Mouse (Mus musculus) gonadal fat pad, adult 2 months (tissue): ENCODE data around the gene Dvl2. TPM values are rescaled to one million over a fixed set of nuclear protein-coding genes. Genes with fewer than 3 reads are reported as not detected.
"Not testable (repeated sequence)": the region's sequence is repeated elsewhere in the genome, so short reads cannot be mapped to it uniquely, and the experiment has no call there.

ENCODE experiments used
- DNase-seq: peaks from one replicate; pipeline ENCODE4 v3.0.0-alpha.2; 2012; ENCODE audit warnings: low read depth
- polyA plus RNA-seq: library from polyadenylated mRNA; depleted of rRNA; stranded (reverse); fragments of >200 nt; gene quantifications from 2 replicates; pipeline ENCODE4 v1.2.3, GENCODE M21; 2012

The Dvl2 gene
- polyA plus RNA-seq, 1 experiment, result 13.7 TPM

DNA sequence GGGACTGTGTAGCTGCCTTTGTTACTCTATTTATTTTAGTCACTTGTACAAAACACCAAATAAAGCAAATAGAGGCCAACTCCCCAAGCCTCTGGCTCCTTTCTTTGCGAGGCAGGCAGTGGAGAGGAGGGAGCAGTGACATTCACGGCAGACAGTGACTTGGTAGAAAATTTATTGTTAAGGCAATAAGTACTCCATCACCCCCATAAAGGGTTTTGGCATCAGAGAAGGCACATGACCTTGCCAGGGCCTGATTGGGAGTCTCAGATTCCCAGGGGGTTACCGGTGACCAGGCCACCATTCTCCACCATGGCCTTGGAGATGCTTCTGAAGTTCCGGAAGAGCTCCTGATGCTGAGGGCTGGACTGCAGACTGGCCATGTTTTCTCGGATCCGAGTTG lies 9.6 kb downstream of the Dvl2 start:
- DNase-seq, result no peak

DNA sequence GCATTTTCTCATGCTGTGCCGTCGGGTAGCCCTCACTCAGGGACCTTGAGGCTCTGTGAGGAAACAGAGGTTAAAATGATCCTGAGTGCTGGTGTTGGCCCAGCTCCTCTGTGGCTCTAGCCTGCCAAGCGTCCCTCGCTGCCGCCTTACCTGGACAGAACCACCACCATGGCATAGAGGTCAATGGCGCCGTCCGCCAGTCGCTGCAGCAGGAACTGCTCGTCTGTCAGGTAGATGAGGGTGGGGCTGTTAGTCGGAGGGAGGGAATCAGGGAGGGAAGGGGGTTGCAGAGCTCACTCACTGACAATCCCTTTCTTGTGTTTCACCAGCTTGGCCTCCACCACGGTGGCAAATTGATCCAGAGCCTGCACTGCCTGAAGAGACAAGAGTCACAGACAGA lies 10.2 kb downstream of the Dvl2 start:
- no peak for DNase-seq

DNA sequence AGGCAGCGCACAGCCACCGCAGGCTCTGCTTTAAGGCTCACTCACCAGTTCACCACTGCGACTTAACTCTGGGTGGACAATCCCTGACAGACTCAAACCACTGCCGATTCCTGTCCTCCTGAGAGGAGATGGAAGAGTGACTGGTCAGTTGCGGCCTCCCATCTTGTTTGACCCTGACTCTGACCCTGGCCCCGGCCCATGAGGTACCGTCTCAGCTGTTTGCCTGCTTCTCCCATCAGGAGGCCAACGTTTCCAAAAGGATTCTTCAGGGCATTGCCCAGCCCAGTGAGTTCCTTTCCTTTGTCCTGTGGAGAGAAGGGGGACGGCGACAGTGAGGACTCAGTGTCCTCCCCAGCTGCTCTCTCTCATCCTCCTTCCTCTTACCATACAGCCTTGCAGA lies 10.6 kb downstream of the Dvl2 start:
- no peak for DNase-seq

DNA sequence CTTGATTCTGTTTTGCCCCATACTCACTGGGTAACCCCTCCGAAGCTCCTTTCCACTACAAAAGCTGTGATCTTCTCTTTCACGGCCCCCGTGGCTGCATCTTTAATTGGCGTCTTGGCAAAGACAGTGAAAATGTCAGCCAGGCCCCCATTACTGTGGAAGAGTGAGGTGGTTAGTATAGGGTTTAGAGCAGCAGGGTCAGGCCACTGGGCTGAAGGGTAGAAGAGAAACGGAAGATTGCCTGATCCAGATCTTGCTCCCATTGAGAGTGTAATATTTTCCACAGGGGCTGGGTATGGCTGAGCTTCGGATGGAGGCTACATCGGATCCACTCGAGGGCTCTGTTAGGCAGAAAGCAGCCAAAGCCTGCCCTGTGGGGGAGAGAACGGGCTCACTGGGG lies 12.5 kb downstream of the Dvl2 start:
- DNase-seq, result no peak

DNA sequence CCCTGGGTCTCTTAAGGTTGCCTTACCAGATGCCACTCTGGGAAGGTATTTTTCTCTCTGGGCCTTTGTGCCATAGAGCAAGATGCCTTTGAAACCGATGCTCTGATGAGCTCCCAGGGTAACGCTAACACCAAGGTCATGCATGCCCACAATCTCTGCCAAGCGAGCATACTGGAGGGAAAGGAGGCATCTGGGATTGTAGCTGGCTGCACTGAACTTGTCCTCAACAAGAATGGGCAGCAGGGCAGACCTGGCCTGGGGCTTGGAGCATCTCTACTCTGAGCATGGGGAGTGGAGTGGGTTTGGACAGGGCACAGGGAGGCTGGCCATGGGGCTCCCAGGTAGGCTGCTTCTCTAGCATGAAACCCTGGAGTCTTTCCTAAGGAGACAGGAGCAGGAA lies 13.0 kb downstream of the Dvl2 start:
- DNase-seq, result no peak

DNA sequence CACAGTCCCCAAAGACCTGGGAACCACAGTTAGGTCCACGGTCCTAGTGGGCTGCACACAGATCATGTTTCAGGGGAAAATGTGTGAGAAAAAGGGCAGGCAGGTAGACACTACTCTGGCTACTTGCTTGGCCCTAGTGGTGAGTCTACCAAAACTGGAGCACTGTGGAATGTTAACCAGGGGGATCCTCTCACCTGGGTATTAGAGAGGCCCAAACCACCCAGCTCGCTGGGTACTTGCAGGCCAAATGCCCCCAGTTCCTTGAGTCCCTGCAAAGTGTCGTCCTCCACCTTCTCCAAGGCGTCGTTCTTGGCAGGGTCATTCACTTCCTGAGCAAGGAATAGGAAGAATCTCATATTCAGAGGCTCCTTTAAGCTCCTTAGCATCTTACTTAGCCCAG lies 13.7 kb downstream of the Dvl2 start:
- DNase-seq, result no peak

DNA sequence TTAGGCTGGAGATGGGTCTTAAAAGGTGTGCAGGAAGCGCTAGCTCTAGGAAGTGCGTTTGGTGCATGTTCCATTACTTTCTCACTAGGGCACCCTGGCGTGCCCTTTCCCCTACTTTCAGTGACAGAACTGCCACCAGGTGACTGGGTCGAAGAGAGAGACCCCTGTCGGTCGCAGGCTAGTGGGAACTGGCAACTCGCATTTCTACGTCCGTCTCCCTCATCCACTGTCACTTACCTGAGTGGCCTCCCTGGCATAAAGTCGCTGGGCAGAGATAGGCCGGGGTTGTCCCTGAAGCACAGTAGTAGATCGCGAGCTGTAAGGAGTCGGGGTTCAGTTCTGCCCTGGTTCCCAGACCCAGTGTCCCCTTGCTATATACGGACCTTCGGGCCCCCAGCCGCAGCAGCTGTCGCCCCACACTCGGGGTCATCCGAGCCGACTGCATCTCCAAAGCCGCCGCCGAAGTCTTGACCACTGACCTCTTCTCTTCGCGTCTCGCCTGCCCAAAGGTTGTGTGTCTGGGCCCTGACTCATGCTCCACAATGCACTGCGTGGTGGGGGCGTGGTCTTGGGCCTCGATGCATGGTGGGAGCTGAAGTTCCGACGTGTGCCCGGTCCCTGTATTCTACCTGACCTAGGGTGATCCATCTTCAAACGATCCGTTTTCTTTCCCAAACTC lies 14.6 kb downstream of the Dvl2 start, which contains the start of gene Acadvl:
Gene Acadvl (minus strand): TSS at position 532 of the 679 bp plus-strand sequence.
- no peak for DNase-seq

DNA sequence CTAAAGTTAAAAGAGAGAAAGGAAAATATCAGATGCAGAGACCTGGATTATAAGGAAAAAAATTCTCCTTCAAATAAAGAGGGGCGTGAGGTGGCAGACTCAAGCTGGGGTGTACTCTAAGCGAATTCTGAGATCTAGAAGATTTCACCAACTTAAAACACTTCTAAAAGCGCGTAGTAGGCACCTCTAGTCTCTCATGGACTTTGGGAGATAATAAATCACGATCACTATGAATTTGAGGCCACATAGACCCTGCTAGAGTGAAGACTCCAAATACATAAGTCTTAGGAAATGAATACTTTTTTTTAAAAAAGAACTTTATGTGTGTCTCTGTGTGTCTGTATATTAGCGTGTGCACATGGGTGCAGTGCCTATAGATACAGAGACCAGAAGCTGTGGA lies 15.3 kb downstream of the Dvl2 start:
- DNase-seq, result no peak

DNA sequence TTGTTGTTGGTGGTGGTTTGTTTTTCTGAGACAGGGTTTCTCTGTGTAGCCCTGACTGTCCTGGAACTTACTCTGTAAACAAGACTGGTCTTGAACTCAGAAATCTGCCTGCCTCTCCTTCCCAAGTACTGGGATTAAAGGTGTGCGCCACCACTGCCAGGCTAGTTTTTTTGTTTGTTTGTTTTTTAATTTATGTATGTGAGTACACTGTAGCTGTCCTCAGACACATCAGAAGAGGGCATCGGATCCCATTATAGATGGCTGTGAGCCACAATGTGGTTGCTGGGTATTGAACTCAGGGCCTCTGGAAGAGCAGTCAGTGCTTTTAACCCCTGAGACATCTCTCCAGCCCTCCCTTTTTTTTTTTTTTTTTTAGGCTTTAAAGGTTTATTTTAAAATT lies 15.8 kb downstream of the Dvl2 start:
- DNase-seq, result not testable (repeated sequence)

DNA sequence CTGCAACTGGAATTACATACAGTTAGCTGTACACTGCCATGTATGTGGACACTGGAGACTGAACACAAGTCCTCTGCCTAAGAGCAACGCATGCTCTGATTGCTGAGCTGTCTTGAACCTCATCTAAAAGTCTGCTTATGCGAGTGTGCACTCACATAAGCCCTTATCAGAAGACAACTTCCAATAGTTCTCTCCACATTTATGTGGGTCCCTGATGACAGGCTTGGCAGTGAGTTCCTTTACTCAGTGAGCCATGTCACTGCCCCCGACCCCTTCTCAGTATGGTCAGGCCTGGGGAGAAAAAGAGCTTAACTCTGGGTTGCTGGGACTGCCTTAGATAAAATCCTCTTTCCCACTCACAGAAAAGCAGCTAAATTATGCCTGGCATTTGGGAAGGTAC lies 16.3 kb downstream of the Dvl2 start, which contains the start of gene Dlg4:
Gene Dlg4 (plus strand): TSS at position 274 of the 400 bp plus-strand sequence.
- DNase-seq, result no peak

DNA sequence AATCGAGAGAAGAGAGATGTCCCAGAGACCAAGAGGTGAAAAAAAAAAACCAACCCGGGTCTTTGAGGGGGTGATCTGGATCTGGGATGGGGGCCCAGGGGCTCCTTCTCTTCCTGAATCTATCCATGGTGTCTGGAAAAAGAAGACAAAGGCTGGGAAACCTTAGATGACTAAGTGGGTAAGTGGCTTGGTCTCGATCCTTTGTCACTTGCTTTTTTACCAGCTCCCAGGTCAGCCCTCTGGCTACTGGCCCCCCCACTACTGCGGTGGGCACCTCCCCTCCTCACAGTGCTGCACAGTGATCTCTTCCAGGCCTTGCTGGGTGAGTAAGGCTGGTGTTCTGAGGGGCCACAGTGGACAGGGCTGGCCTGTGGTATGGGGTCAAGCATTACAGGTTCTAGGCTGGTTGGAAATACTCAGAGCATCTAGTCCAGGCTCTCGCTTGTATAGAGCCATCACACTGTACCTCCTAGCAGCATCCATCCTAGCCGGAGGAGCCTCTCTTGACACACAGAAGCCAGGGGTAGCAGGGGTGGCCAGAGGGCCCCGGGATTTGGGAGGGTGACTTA lies 16.9 kb downstream of the Dvl2 start:
- no peak for DNase-seq

DNA sequence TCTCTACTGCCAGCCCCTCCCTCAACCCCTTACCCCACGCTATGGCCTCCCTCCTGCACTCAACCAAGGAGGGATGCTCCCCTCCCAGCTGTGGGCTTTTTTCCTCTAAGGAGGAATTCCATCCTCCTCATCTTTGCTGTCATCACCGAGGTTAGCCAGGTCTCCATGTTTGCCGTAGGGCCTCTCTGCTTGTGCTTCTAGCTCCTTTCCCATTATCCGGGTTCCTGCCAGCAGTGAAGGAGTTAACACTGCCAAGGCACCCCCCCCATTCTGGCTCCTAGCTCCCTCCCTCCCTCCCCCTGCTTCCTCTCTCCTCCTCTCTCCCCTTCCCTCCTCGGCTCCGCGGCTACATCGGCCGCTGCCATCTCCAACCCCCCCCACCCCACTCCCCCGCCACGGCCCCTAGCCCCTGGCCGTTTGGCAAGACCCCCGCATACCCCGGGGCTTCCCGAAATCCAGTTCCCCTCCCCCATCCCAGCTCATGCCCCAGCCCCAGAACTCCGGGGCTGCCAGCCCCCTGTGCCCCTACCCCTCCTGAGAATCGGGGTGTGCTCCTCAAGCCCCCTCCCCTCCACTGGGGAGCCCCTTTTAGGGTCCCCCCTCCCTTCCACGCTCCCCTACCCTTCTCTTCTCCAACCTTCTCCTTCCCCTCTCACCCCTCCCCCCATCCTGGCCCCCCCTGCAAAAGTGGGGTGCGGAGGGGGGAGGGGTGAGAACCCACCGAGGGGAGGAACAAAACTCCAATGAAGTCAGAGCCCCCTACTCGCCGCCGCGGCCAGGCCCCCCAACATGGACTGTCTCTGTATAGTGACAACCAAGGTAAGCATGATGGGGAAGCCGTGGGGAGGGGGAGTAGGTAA lies 18.0 kb downstream of the Dvl2 start:
- DNase-seq, result no peak

DNA sequence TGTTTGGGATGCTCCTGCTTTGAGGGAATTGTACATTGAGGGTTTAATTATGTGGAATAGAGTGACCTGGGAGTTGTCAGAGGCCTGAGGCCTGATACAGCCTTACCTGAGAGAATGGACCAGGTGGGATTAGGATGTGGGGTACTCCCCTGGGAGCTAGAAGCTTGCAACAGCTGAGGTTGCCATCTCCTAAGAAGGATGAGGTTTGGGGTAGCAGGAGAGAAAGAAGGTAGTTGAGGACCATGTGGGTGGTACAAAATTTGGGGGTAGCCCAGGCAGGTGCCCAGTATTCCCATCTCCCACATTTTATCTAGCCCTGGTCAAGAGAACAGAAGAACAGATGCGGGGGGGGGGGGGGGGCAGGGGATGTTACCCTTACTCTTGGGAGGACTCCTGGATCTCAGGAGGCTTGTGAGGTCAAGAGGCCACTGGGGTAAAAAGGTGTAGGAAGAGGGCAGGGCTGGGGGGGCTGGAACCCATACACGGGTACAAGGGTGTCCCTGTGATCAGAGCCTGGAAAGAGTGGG lies 19.2 kb downstream of the Dvl2 start:
- no peak for DNase-seq

DNA sequence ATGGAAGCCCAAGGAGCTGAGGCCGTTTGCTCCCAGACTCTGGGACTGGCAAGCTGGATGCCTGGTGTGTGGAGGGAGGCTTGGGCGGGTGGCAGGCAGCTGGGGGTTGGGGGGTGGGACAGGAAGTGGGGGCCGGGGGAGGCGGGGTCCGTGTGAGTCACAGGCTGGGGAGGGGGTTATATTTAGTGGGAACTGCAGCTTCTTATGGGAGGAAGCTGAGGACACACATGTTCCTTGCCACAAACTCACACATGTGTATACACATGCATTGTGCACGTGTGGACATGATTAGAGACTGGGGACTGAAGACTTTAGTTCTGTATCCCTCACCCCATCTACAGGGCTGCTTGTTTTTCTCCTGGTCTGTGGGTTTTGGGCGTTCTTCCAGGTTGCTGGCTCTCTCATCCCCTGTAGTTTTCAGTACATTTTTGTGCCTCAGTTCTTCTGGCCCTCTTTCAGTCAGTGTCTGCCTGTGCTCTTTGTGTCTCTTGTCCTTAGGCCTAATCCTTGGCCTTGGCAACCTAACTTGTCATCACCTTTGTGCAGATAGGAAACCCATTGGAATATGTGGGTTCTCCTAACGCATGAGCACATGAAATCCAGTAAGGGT lies 19.7 kb downstream of the Dvl2 start:
- no peak for DNase-seq

DNA sequence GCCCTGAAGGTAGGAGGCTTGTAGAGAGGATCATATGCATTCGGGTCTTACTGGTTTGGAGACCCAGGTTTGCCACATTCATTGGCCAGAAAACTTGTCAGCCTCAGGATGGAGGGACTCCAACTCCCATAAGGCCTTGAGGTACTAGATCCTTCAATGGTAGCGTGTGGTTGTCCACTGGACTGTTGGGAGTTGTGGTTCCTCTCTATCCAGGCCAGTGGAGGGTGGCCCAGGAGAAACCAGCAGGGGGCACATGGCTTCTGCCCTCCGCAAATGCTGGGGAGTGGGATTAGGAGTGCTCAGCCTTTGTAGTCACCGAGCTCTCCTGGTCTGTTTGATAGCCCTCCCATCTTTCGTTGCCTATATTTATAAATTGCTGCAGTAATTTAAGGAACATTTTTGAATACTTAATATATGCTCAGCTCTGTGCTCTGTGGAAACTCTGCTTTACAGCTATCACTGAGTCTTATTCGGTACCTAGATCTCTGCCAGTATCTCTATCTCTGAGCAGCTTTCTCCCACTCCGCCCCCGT lies 20.4 kb downstream of the Dvl2 start:
- DNase-seq, result no peak

DNA sequence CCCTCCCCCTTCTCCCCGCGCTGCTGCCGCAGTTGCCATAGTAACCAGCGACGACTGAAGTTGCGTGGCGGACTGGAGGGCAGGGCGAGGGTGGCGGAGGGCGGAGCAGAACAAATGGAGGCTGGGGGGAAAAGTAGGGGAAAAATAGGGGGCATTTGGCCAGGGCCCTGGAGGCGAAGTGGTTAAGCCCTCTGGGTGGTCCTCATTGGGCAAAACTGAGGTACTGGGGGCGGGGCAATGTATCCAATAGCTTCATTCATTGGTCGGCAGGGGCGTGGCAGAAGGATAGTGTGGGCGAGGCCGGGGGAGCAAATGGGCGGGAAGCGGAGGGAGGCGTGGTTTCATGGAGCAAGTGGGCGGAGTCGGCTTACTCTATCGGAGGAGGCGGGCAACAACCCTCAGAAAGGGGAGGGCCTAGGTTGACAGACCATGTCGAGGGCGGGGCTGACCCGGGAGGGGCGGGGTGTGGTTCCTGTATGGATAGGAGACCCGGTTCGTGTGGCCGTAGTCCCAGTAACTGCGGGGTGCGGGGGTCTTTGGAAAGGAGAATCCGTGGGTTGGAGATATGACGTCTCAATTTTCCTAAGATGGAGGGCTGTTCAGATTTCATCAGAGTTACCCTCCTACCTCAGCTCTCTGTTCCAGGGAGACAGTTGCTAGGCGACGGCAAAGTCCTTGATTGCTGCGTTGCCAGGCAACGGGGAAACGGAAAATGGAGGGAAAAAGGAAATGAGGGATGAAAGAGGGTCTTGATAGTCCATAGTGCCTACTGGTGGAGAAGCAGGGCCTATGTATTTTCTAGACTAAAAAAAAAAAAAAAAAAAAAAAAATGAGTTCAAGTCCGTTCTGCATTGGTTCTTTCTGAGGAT lies 21.1 kb downstream of the Dvl2 start:
- no peak for DNase-seq

DNA sequence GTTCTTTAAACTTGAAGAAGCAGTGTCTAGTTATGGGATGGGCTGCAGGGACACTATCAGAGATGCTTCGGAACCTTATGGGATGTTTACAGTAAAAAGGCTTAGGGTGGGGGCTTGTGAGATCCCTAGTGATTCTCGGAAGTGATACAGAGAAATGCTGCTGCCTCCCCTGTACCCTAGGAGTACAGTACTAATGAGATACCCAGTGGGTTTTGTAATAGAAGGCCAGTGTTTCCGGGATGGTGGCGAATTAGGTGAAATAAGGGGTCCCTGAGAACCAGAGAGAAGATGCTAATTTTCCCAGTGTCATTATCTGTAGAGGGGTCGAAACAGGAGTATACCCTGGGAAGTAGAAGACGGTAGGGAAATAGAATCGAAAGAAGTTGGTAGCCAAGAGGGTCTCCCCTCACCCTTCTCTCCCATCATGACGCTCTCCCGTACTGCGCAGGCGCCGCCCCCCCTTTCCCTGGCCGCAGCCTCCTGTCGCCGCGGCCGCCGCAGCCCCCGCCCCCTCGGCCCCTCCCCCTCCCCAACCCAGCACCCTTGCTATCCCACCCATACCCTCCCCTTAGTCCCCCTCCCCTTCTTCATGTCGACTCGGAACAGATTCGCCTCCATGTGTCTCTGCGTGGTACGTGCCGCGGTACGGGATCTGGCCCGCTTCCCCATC lies 23.2 kb downstream of the Dvl2 start:
- no peak for DNase-seq

DNA sequence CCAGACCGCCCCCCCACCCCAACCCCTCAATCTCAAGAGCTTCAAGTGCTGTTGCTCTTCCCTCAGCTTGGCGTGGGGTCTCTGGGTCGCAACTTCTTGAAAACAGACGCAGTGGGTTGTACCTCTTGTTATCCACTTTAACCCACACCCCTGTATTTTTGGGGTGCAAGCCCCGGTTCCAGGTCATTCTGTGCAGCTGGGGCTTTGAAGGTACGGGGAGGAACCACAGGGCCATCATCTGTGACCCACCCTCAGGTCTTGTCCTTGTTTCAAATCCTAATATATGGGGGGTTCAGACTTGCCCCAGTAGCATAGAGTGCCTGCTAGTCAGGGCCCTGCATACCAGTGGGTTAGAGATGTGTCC lies 23.7 kb downstream of the Dvl2 start:
- DNase-seq, result no peak

DNA sequence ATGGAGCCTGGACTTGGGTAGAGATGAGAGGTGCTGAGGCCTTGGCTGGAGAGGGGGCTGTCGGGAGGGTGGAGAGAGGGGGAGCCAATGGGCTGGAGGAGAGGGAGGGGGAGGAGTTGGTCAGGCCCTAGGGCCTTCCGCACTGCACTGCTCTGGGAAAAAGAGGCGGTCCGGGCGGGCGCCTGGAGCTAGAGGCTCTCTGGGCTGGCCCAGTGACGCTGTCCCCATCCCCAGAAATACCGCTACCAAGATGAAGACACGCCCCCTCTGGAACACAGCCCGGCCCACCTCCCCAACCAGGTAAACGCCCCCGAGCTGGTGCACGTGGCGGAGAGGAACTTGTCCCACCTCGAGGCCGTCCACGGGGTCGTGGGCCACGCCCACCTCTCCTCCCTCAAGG lies 26.3 kb downstream of the Dvl2 start:
- no peak for DNase-seq

DNA sequence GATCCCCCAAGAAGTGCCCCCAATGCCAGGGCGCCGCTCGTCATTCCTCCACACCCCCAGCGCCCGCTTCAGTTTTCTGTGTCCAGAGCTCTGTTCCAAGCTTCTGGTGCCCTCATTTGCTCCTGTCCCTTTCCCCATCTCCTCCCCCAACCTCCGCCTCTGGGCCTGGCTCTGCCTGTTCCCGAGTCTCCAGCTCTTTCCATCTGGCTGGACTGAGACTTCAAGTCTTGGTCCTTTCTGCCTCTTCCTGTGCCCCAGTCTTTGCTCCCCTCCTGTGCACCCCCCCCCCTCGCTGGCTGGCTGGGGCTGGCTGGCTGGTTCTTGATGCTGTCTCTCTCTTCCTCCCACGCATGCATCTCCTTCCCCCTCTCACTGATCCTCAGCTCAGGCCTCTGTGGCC lies 27.0 kb downstream of the Dvl2 start:
- DNase-seq, result no peak
